Mouse (Mus musculus) stomach, embryonic 14.5 days (tissue): ENCODE data around the gene Tmem238. TPM values are rescaled to one million over a fixed set of nuclear protein-coding genes. Genes with fewer than 3 reads are reported as not detected.
"Not testable (repeated sequence)": the region's sequence is repeated elsewhere in the genome, so short reads cannot be mapped to it uniquely, and the experiment has no call there.

Experiments used
- ATAC-seq: fragments of 200-750 bp; cut with Nextera tagmentation; 2 replicates; pipeline ENCODE4 v1.8.0; 2017; ENCODE audit warnings: low read depth, moderate TSS enrichment; ENCODE audit not compliant: insufficient number of reproducible peaks, insufficient read depth, low FRiP score
- H3K27ac ChIP-seq: fragments of 300-500 bp; sonication (generic); 2 replicates; pipeline ENCODE4 v1.5.1; 2014; ENCODE audit warnings: mild to moderate bottlenecking, low read length, moderate library complexity, mixed read lengths
- H3K27me3 ChIP-seq: fragments of 300-500 bp; sonication (generic); 2 replicates; pipeline ENCODE4 v1.6.1; 2014; ENCODE audit warnings: low read length, control low read depth, mixed read lengths; ENCODE audit not compliant: control insufficient read depth, insufficient read depth
- H3K36me3 ChIP-seq: fragments of 300-500 bp; sonication (generic); 2 replicates; pipeline ENCODE4 v1.6.1; 2014; ENCODE audit warnings: mild to moderate bottlenecking, control low read depth, low read length, moderate library complexity, mixed read lengths; ENCODE audit not compliant: control insufficient read depth, insufficient read depth
- H3K4me1 ChIP-seq: fragments of 300-500 bp; sonication (generic); 2 replicates; pipeline ENCODE4 v1.6.1; 2014; ENCODE audit warnings: low read length, control low read depth, mixed read lengths; ENCODE audit not compliant: control insufficient read depth, insufficient read depth
- H3K4me2 ChIP-seq: fragments of 300-500 bp; sonication (generic); replicated peaks from 2 replicates; pipeline ENCODE4 v1.6.1; 2014; ENCODE audit warnings: low read depth, low read length, control low read depth
- H3K4me3 ChIP-seq: fragments of 300-500 bp; sonication (generic); 2 replicates; pipeline ENCODE4 v1.5.1; 2014; ENCODE audit warnings: low read depth, low read length, control low read depth
- H3K9ac ChIP-seq: fragments of 300-500 bp; sonication (generic); replicated peaks from 2 replicates; pipeline ENCODE4 v1.6.1; 2014; ENCODE audit warnings: low read depth, mild to moderate bottlenecking, control low read depth, low read length, moderate library complexity, mixed read lengths
- H3K9me3 ChIP-seq: fragments of 300-500 bp; sonication (generic); 2 replicates; pipeline ENCODE4 v1.6.1; 2016; ENCODE audit warnings: low read depth, low read length, control low read depth; ENCODE audit not compliant: control insufficient read depth
- WGBS: fragments of 180-500 bp; shearing (Covaris S2); extraction: QIAGEN DNeasy Blood & Tissue Kit; methylation state at CpG from one replicate; pipeline ENCODE4 v1.1.7; 2014; 5-methylcytosine and 5-hydroxymethylcytosine counted together
- polyA plus RNA-seq: library from polyadenylated mRNA; unstranded; fragments of >200 nt; fragmentation: Nextera tagmentation; extraction: Ambion mirVana; gene quantifications from 2 replicates; pipeline ENCODE4 v1.2.1, GENCODE M21; 2014

The Tmem238 gene
- polyA plus RNA-seq, 1 experiment from 2014 or later, result 8.7 TPM

- ATAC-seq, H3K27me3 ChIP-seq, H3K36me3 ChIP-seq, H3K4me2 ChIP-seq, H3K9ac ChIP-seq, H3K4me3 ChIP-seq, H3K4me1 ChIP-seq, H3K27ac ChIP-seq, H3K9me3 ChIP-seq: not testable (repeated sequence)
- 90% methylated on average over 7 of the region's 7 CpGs for WGBS
Observed at GRCm38 (mm10) chr7:4820925-4821324, 31.5 kb upstream of the Tmem238 start.

GRCm38 (mm10) chr7:4816559-4816958 is 27.1 kb upstream of the Tmem238 start:
- Histone ChIP-seq H3K4me1 (no peaks in the 10 kb centered on the region), H3K4me2 (no peak overlapping the region), H3K9ac (no peak overlapping the region), H3K9me3 (no peaks in the 10 kb centered on the region), H3K36me3 (no peaks in the 10 kb centered on the region), H3K27me3 (no peaks in the 10 kb centered on the region), H3K27ac (no peak overlapping the region), H3K4me3 (no peak overlapping the region)
- ATAC-seq, result no peak

GRCm38 (mm10) chr7:4813105-4813791 is 23.8 kb upstream of the Tmem238 start:
- no peak for ATAC-seq
- 28% methylated on average over 8 of the region's 8 CpGs for WGBS

GRCm38 (mm10) chr7:4812303-4813104 is 23.0 kb upstream of the Tmem238 start, which contains the start of gene Ube2s:
Gene Ube2s (minus strand): TSS chr7:4812590.
- WGBS, result under 1% methylated on average over 62 of the region's 62 CpGs
- Histone ChIP-seq H3K9ac (peak within 1 kb of the TSS; percentile 98), H3K4me3 (peak within 1 kb of the TSS; percentile 99), H3K36me3 (peaks cover 26% of the 10 kb centered on the region), H3K27me3 (no peaks in the 10 kb centered on the region), H3K4me1 (peaks cover 11% of the 10 kb centered on the region; the same call in 1 of the 2 replicates), H3K27ac (peak within 1 kb of the TSS; percentile 97), H3K9me3 (no peaks in the 10 kb centered on the region), H3K4me2 (peak within 1 kb of the TSS; percentile 80)
- peak; percentile 99 for ATAC-seq

More at GRCm38 (mm10) chr7:4813105-4813791, 23.8 kb upstream of the Tmem238 start:
- H3K36me3 ChIP-seq, result peaks cover 22% of the 10 kb centered on the region
- H3K9ac ChIP-seq, result peak overlapping the region; percentile 28; the same call in 1 of the 2 replicates
- peak overlapping the region; percentile 73; the same call in 1 of the 2 replicates for H3K27ac ChIP-seq
- H3K4me2 ChIP-seq, result peak overlapping the region; percentile 62
- H3K9me3 ChIP-seq, result no peaks in the 10 kb centered on the region
- H3K4me3 ChIP-seq, result peak overlapping the region; percentile 99
- no peaks in the 10 kb centered on the region for H3K27me3 ChIP-seq
- peaks cover 11% of the 10 kb centered on the region; the same call in 1 of the 2 replicates for H3K4me1 ChIP-seq

GRCm38 (mm10) chr7:4811842-4812302 is 22.4 kb upstream of the Tmem238 start:
- Histone ChIP-seq H3K27me3 (no peaks in the 10 kb centered on the region), H3K9ac (peak overlapping the region; percentile 98), H3K4me3 (peak overlapping the region; percentile 99), H3K9me3 (no peaks in the 10 kb centered on the region), H3K4me2 (peak overlapping the region; percentile 80), H3K36me3 (peaks cover 31% of the 10 kb centered on the region), H3K4me1 (peaks cover 11% of the 10 kb centered on the region; the same call in 1 of the 2 replicates), H3K27ac (peak overlapping the region; percentile 97)
- 1% methylated on average over 27 of the region's 36 CpGs for WGBS
- ATAC-seq, result no peak; the same call in 1 of the 2 replicates

- 36% methylated on average over 10 of the region's 10 CpGs for WGBS
- Histone ChIP-seq H3K9ac (peak overlapping the region; percentile 98), H3K4me2 (peak overlapping the region; percentile 80), H3K4me1 (peaks cover 11% of the 10 kb centered on the region; the same call in 1 of the 2 replicates), H3K4me3 (peak overlapping the region; percentile 99), H3K36me3 (peaks cover 39% of the 10 kb centered on the region)
- not testable (repeated sequence) for H3K27me3 ChIP-seq, H3K9me3 ChIP-seq, ATAC-seq, H3K27ac ChIP-seq
Observed at GRCm38 (mm10) chr7:4811131-4811530, 21.7 kb upstream of the Tmem238 start.

- 0 out of 2 replicates have a peak, but pooled peaks have one; percentile 33 for ATAC-seq
- Histone ChIP-seq H3K4me2 (no peak overlapping the region), H3K27ac (no peak overlapping the region), H3K9ac (no peak overlapping the region), H3K4me3 (no peak overlapping the region), H3K36me3 (peaks cover 48% of the 10 kb centered on the region), H3K4me1 (peaks cover 11% of the 10 kb centered on the region; the same call in 1 of the 2 replicates), H3K27me3 (no peaks in the 10 kb centered on the region), H3K9me3 (no peaks in the 10 kb centered on the region)
- WGBS, result 82% methylated on average over 7 of the region's 7 CpGs
Observed at GRCm38 (mm10) chr7:4806716-4807115, 17.3 kb upstream of the Tmem238 start.

GRCm38 (mm10) chr7:4802247-4802646 is 12.8 kb upstream of the Tmem238 start:
- H3K27me3 ChIP-seq, result no peaks in the 10 kb centered on the region
- H3K36me3 ChIP-seq, result peaks cover 26% of the 10 kb centered on the region
- no peak overlapping the region for H3K4me3 ChIP-seq
- H3K4me2 ChIP-seq, result no peak overlapping the region
- ATAC-seq, result no peak
- H3K27ac ChIP-seq, result no peak overlapping the region
- H3K9ac ChIP-seq, result no peak overlapping the region
- no peaks in the 10 kb centered on the region for H3K4me1 ChIP-seq
- no peaks in the 10 kb centered on the region for H3K9me3 ChIP-seq
